Mouse (Mus musculus): ENCODE results near the gene Nfia.

Gene Nfia

DNA sequence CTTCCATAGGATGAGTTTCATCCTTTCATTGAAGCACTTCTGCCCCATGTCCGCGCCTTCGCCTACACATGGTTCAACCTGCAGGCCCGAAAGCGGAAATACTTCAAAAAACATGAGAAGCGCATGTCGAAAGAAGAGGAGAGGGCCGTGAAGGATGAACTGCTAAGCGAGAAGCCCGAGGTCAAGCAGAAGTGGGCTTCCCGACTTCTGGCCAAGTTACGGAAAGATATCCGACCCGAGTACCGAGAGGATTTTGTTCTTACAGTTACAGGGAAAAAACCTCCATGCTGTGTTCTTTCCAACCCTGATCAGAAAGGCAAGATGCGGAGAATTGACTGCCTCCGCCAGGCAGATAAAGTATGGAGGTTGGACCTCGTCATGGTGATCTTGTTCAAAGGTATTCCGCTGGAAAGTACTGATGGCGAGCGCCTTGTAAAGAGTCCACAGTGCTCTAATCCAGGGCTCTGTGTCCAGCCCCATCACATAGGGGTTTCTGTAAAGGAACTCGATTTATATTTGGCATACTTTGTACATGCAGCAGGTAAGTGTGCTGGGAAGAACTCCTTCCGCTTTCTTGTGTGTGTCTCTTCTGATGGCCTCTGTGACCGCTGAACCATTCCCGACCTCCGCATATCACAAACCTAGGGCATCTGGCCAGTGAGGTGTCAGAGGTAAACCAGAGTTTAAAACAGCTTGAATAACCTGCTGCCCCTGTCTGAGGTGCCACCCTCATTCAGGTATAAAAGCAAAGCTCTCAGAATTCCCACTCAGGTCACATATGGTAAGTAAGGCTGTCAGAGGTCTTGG, 10.7 kb downstream of the Nfia start:
- DNase-seq = no peak

- no peak for DNase-seq
Measured at GRCm38 (mm10) chr4:97784236-97784635, 11.7 kb downstream of the Nfia start.

GRCm38 (mm10) chr4:97785547-97786271, 13.2 kb downstream of the Nfia start:
- no peak for DNase-seq

DNA sequence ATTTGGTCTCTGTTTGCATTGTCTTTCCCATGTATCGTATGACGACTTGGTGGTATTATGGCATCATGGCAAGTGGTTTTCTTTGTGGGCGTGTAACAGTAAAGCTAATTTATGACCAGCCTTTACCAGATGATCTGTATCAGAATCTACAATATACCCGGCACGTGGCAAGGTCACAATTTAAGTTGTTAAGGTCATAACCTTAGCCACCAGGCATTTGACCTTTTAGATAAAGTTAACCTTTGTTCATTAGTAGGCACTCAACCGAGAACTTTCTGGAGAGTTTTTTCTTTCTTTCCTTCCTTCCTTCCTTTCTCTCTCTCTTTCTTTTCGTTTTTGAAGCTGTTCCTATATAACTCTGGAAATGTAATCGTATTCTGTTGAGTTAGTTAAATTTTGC, 14.0 kb downstream of the Nfia start:
- DNase-seq = no peak

DNA sequence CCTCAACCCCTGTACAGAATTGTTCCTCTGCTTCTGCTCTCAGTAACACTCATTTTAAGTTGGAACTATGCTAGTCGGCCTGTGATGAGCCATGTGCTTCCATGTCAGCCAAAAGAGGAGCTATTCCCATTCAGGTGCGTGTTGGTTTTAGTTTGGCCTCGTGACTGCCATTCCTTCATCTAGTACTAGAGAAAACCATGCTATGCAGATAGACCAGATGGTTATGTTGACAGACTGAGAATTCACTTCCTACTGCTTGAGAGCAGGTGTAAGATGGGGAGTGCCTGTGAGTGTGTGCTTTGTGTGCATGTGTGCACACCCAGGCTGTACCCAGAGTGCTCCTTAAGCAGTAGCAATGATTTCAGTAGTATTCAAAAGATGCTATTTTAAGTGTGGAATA, 15.0 kb downstream of the Nfia start:
- no peak for DNase-seq

GRCm38 (mm10) chr4:97788537-97788936, 16.0 kb downstream of the Nfia start:
- no peak for DNase-seq

DNA sequence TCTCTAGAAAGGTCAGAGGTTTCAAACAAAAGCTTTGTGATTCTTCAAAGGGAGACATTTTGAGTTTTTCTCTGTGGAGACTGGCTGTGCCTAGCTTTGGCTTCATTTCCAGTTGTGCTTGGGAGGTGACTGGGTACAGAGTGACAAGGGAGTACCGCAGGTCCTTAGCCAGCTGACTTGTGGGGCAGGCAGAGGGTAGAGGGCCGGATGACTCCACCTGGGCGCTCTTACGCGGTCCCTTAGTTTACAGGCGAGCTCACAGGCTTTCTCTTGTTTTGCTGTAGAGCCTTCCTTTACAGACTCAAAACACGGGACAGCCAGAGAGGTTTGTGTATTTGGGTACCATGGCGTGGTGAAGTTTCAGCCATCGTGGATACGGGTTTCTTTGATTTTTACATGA, 21.4 kb downstream of the Nfia start:
- no peak for DNase-seq

DNA sequence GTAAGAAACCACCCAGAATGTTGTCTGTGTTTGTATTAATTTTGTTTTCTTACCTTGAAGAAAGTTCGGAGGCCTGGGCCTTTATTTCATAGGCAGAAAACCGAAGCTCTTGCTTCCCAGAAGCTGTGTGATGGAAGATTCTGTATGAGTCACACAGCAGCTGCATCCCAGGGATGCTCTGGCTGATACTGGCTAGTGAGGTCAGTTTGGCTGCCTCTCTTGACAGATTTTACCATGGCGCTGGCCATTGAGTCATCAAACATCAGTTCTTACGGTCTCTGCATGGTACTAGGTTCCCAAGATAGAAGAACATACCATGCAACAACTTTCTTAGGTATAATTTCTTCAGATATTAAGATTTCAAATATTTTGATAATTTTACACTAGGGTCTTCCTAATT, 22.3 kb downstream of the Nfia start:
- DNase-seq = no peak

- no peak for DNase-seq
Measured at GRCm38 (mm10) chr4:97795957-97796356, 23.4 kb downstream of the Nfia start.

DNA sequence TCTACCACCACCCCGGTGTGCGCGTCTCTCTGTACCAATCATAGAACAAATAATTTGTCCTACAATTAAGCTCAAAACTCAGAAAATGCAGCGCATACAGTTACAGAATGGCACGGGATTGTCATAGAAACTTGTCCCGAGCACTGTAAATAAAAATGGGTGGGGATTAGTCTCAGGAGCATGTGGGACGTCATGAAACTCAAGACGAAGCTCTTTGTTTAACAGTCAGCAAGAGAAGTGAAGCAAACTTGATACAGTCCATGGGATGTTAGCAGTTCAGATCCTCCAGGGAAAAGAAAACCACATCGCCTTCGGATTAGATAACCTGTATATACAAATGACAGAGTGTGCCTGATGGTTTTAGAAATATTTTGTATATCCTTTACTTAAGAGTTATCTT, 24.0 kb downstream of the Nfia start:
- no peak for DNase-seq

DNA sequence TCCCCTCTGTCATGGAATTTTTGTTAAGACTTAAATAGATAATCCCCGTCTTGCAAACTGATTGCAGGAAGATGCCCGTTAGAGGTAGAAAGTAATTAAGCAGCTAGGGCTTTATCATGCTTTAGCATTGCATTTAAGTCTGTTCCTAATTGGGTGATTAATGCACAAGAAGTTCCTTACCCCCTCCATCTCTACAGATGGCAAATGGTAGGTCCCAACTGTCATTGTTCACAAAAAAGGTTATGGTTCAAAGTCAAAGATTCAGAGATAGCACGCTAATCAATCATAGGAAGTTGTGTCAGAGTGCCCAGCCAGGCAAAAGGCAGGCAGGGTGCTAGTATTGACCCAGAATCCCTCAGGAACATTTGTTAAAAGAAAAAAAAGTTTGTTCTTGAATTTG, 31.3 kb downstream of the Nfia start:
- DNase-seq = no peak

- no peak for DNase-seq
Measured at GRCm38 (mm10) chr4:97804638-97805037, 32.1 kb downstream of the Nfia start.

- no peak for DNase-seq
Measured at GRCm38 (mm10) chr4:97805255-97805654, 32.7 kb downstream of the Nfia start.

- DNase-seq = no peak
Measured at GRCm38 (mm10) chr4:97805896-97806808, 33.6 kb downstream of the Nfia start.

GRCm38 (mm10) chr4:97806924-97807323, 34.4 kb downstream of the Nfia start:
- no peak for DNase-seq

- no peak for DNase-seq
Measured at GRCm38 (mm10) chr4:97808885-97809284, 36.4 kb downstream of the Nfia start.

DNA sequence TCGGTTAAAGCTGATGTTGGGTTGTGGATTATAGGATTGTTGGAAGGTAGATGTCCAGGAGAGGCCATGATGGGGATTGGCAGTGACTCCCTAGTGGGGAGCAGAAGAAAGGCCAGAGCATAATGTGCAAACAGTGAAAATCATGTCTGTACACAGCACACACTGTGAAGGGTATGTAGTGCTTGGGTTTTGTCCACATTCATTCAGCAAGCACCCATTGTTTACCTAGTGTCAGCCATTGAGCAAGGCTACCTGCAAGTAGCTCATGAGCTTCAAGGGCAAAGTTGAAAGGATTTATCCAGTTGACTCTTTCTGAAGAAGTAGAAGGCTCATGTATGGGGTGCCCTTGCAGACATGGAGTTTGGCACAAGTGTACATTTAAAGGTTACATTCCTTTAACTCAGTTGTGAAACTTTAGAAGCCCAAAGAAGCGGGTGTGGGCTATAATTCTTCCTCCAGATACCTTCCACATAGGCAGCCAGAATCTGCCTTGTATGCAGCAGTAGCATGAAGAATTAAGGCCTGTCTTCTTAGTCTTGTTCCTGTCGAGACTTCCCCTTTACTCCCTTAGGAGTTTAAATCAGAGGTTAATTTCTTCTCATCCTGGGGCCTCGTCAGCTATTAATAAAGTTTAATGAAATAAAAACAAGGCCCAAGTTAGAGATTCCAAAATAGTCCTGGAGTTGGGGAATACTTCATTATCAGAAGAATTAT, 37.2 kb downstream of the Nfia start:
- no peak for DNase-seq

DNA sequence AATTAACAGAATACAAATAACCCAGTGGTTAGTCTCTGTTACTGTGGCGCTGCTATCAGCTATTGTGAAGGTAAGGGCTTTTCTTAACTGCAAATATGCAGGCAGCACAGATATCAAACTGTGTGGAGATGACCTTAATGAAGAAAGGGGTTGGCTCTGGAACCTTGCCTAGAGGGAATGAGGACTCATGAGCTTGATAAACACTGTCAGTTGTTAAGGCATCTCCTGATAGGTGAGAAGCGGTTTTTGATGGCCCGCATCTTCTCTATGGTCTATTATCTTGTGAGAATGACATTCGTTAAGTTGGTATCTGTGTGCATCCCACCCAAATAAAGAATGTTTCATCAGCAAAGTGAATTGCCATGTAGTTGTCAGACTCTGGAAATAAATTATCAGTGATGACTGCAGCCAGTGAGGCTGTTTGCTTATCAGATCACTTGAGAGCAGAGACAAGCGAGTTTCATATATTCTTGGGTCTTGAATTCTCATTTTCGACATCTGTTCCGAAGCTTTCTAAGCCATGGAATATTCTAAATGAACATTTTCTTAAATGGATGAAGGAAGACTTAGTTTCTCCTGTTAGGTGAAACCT, 37.9 kb downstream of the Nfia start:
- no peak for DNase-seq

DNA sequence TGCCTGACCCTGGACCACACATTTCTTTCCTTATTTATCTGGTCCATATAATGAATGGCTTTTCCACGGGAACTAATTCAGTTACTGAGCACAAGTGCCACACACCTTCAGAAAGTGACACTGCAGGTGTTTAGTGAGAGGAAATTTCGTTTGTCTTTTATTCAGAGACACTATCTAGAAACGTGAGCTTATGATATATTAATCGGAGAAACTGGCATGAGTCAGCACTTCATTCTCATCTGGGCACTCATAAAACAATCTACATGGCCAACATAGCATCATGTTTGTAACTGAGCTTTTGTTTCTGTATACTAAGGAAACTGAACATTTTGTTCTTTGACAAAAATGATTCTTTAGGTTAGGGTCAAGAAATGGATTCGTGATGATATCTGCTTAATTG, 40.5 kb downstream of the Nfia start:
- DNase-seq = no peak

DNA sequence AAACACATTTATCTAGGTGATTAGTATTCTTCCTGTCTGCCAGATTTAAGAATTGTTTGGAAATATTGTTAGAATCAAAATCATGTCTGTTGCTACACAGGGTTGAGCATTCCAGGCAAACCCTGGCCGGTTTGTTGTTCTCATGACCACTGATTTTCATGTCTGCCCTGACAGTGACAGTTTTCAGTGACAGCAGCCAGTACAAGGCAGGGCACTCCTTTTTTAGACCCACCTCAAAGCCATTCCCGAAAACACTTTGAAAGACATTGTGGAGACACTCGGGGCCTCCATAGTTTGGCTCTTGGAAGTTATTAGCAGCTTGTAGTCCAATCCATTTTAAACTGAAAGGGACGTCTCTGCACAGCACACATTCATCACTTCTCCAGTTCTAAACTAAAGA, 41.5 kb downstream of the Nfia start:
- no peak for DNase-seq

DNA sequence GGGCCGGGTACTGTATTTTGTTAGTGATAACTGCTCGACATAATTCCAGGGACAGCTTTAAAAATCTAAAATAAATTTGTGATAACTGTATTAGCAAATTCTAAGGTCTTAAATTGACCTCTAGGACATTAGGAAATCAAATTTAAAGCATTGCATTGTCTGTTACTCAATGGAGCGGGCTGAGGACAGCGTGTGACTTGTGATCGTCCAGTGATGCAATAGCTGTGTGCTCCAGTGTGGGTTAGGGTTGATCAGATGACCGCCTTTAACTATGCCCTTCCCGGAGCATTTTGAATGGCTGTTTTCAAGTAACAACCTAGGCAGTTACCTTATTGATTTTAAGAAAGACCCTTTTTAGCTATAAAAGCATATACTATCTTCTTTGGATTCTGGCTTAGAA, 42.0 kb downstream of the Nfia start:
- DNase-seq = no peak

GRCm38 (mm10) chr4:97816001-97816400, 43.5 kb downstream of the Nfia start:
- DNase-seq = no peak
